Mouse (Mus musculus) urinary bladder, postnatal 36 days (tissue): ENCODE results near the gene Tssk2.
A peak's percentile ranks its signal among the peaks of the same experiment; 100 is the strongest.

Experiments
- DNase-seq, 2 experiments: peaks; one replicate each; pipeline ENCODE4 v3.0.0; 2022; ENCODE audit warnings: low spot score in 2 of 2, mixed read lengths in 1 of 2

Gene Tssk2

GRCm38 (mm10) chr16:17898462-17898861, at the start of gene Tssk2, which contains the start of gene Dgcr2:
TSS of gene Tssk2 (plus strand) at chr16:17898637.
TSS of gene Dgcr2 (minus strand) at chr16:17898562.
- DNase-seq: no peak

GRCm38 (mm10) chr16:17848928-17849327, 49.5 kb upstream of the Tssk2 start:
- no peak for DNase-seq

GRCm38 (mm10) chr16:17849486-17849885, 49.0 kb upstream of the Tssk2 start:
- no peak for DNase-seq

- DNase-seq: no peak
Observed at GRCm38 (mm10) chr16:17851331-17851730, 47.1 kb upstream of the Tssk2 start.

- DNase-seq: no peak
Observed at GRCm38 (mm10) chr16:17851860-17852259, 46.6 kb upstream of the Tssk2 start.

- DNase-seq: no peak
Observed at GRCm38 (mm10) chr16:17853263-17853662, 45.2 kb upstream of the Tssk2 start.

- no peak for DNase-seq
Observed at GRCm38 (mm10) chr16:17857157-17857556, 41.3 kb upstream of the Tssk2 start.

GRCm38 (mm10) chr16:17858592-17858991, 39.8 kb upstream of the Tssk2 start:
- DNase-seq: no peak

- DNase-seq: no peak
Observed at GRCm38 (mm10) chr16:17865293-17865692, 33.1 kb upstream of the Tssk2 start.

- DNase-seq: peak; percentile 66 to 74
Observed at GRCm38 (mm10) chr16:17865770-17866169, 32.7 kb upstream of the Tssk2 start.

GRCm38 (mm10) chr16:17871248-17871647, 27.2 kb upstream of the Tssk2 start:
- no peak for DNase-seq

GRCm38 (mm10) chr16:17872995-17873394, 25.4 kb upstream of the Tssk2 start:
- DNase-seq: no peak

- no peak for DNase-seq
Observed at GRCm38 (mm10) chr16:17875174-17875573, 23.3 kb upstream of the Tssk2 start.

- DNase-seq: no peak
Observed at GRCm38 (mm10) chr16:17876096-17876495, 22.3 kb upstream of the Tssk2 start.

- DNase-seq: no peak
Observed at GRCm38 (mm10) chr16:17879571-17879970, 18.9 kb upstream of the Tssk2 start.

GRCm38 (mm10) chr16:17882196-17882595, 16.2 kb upstream of the Tssk2 start:
- peak; percentile 17 to 28 for DNase-seq

GRCm38 (mm10) chr16:17884116-17884515, 14.3 kb upstream of the Tssk2 start:
- DNase-seq: no peak

- no peak for DNase-seq
Observed at GRCm38 (mm10) chr16:17889689-17890341, 8.6 kb upstream of the Tssk2 start.

- DNase-seq: no peak
Observed at GRCm38 (mm10) chr16:17890342-17890727, 8.1 kb upstream of the Tssk2 start.

- peak; percentile 57 to 77 for DNase-seq
Observed at GRCm38 (mm10) chr16:17890917-17891566, 7.4 kb upstream of the Tssk2 start.

- DNase-seq: peak; percentile 99
Observed at GRCm38 (mm10) chr16:17891567-17891959, 6.9 kb upstream of the Tssk2 start, which contains the start of gene Gm20518. TSS of gene Gm20518 (minus strand) at chr16:17891671.

- no peak for DNase-seq
Observed at GRCm38 (mm10) chr16:17892606-17893005, 5.8 kb upstream of the Tssk2 start.

GRCm38 (mm10) chr16:17893923-17894322, 4.5 kb upstream of the Tssk2 start, which contains the start of gene Tssk1:
TSS of gene Tssk1 (plus strand) at chr16:17894223.
- no peak for DNase-seq
